Mouse (Mus musculus): ENCODE results near the gene Rsl1. TPM values are rescaled to one million over a fixed set of nuclear protein-coding genes. Genes with fewer than 3 reads are reported as not detected.
A peak's percentile ranks its signal among the peaks of the same experiment; 100 is the strongest.
"Not testable (repeated sequence)": the region's sequence is repeated elsewhere in the genome, so short reads cannot be mapped to it uniquely, and the experiment has no call there.

Rsl1 gene
- 5.1 and 5.2 TPM in 2 replicates for polyA plus RNA-seq (2014; fragmentation: Nextera tagmentation; extraction: Ambion mirVana)

DNA sequence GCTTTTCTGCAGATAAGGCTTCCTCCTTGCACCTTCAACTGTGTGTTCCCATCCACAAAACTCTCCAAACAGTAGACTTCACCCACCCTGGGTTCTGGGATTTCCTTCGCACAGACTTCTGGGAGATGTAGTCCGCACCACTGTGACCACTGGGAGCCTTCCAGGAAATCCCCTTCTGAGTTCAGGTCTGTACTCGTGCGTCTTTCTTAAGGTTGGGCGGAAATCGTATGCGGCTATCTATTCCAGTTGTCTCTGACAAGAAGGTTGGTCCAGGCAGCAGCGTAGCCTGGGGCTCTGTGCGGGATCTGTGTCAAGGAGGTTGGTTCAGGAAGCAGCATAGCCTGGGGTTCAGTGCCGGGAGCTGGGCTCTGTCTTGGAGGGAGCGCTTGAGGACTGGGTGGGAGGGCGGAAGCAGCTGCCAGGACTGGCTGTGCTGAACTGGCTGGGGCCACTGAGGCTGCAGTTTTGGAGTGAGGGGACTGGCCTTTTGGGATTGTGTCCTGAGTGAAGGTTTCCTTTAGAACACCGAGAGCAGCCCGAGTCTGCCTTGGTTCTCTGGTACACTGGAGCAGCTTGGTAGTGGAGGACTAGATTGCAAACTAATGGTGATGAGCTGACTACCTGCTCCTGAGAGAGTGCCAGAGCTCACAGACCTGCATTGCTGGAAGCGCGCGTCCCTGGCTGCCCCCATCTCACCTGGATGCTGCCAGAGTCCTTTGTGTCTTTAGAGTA lies at the start of gene Rsl1:
Gene Rsl1, plus strand, starts transcription at position 192 of the 732 bp plus-strand sequence.
- Histone ChIP-seq H3K4me2 (ENCODE audit: low read depth) (peak within 1 kb of the TSS; percentile 54), H3K4me3 (ENCODE audit: low read depth, low read length) (peak within 1 kb of the TSS; percentile 57), H3K9ac (ENCODE audit: low read length) (peak within 1 kb of the TSS; percentile 59)
- not testable (repeated sequence) for H3K9me3 ChIP-seq (ENCODE audit: control insufficient read depth, low read length); H3K27me3 ChIP-seq (ENCODE audit: control insufficient read depth, insufficient read depth, low read length); H3K27ac ChIP-seq (ENCODE audit: low read depth, low read length); H3K4me1 ChIP-seq (ENCODE audit: control insufficient read depth, insufficient read depth, low read length); H3K36me3 ChIP-seq (ENCODE audit: control insufficient read depth, insufficient read depth, low read length)
- ATAC-seq (ENCODE audit: insufficient read depth, low FRiP score, low TSS enrichment) = peak; percentile 98
- DNase-seq (ENCODE audit: low spot score) = peak; percentile 72
- under 1% methylated on average over 16 of the region's 17 CpGs for WGBS

DNA sequence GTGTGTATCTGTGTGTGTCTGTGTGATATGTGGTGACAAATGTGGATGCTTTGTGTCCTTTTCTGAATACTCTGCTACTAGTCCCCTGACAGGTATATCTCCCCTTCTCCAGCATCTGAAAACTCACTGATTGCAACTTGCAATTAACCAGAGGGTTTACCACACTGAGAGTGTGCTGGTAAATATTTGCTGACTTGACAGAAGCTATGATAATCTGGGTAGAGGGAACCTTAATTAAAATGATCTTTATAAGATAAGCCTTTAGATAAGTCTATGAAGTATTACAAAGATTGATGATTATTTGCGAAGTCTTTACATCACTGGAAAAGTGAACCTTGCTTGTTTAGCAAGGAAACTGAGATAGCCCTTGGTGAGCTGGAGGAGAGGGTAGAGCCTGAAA lies 48.5 kb upstream of the Rsl1 start:
- no peaks in the 10 kb centered on the region; the same call in 1 of the 2 replicates for H3K36me3 ChIP-seq (ENCODE audit: control insufficient read depth, insufficient read depth, low read length)
- no peak overlapping the region for H3K27ac ChIP-seq (ENCODE audit: low read depth, low read length)
- no peak overlapping the region for H3K9ac ChIP-seq (ENCODE audit: low read length)
- DNase-seq (ENCODE audit: low spot score) = no peak
- no peak for ATAC-seq (ENCODE audit: insufficient read depth, low FRiP score, low TSS enrichment)
- no peaks in the 10 kb centered on the region for H3K9me3 ChIP-seq (ENCODE audit: control insufficient read depth, low read length)
- H3K4me1 ChIP-seq (ENCODE audit: control insufficient read depth, insufficient read depth, low read length) = no peaks in the 10 kb centered on the region
- H3K4me2 ChIP-seq (ENCODE audit: low read depth) = no peak overlapping the region
- WGBS = 88% methylated on average over 1 of the region's 1 CpGs
- H3K4me3 ChIP-seq (ENCODE audit: low read depth, low read length) = no peak overlapping the region
- no peaks in the 10 kb centered on the region for H3K27me3 ChIP-seq (ENCODE audit: control insufficient read depth, insufficient read depth, low read length)

DNA sequence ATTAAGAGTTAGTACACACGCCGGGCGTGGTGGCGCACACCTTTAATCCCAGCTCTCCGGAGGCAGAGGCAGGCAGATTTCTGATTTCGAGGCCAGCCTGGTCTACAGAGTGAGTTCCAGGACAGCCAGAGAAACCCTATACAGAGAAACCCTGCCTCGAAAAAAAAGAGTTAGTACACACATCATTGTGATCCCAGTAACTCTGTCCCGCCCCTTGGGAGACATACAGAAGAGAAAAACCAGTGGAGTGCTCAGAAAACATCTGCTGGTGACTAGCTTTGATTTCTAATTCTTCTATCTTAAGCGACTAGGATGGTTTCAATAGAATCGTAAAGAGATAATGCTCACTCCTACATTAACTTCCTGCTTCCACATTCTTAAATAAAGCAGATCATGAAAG lies 45.5 kb upstream of the Rsl1 start:
- not testable (repeated sequence) for DNase-seq (ENCODE audit: low spot score); H3K4me1 ChIP-seq (ENCODE audit: control insufficient read depth, insufficient read depth, low read length); H3K9ac ChIP-seq (ENCODE audit: low read length); H3K27me3 ChIP-seq (ENCODE audit: control insufficient read depth, insufficient read depth, low read length); H3K36me3 ChIP-seq (ENCODE audit: control insufficient read depth, insufficient read depth, low read length); H3K4me2 ChIP-seq (ENCODE audit: low read depth); H3K4me3 ChIP-seq (ENCODE audit: low read depth, low read length); H3K9me3 ChIP-seq (ENCODE audit: control insufficient read depth, low read length); H3K27ac ChIP-seq (ENCODE audit: low read depth, low read length)
- WGBS = 78% methylated on average over 10 of the region's 10 CpGs
- ATAC-seq (ENCODE audit: insufficient read depth, low FRiP score, low TSS enrichment) = peak; percentile 14

DNA sequence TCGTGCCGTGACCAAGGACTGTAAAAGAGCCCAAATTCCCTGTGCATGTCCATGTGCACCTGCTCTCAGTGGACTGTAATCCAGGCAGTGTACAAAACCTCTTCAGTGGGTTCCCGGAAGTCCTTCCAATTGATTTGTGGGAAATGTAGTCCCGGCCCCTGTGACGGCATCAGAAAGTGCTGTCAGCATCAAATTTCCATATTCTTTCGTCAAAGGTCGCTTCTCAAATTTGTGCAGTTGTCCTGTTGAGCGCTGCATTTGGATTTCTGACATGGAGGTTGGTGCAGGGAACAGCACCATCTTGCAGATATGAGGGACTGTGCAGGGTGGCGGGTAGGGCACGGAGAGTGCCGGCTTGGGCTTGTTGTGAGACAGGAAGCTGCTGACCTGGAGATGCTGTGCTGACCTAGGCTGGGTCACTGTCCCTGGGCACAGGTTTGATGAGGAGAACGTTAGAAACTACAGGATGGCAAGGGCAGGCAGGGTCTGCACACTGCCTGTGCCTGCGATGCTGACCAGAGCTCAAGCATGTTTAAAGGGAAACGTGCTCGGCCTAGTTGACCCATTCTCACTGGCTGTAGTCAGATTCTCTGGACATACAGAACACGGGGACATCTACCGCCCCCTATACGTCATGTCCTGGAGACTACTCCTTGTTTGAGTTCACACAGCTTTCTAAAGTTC lies 44.8 kb upstream of the Rsl1 start:
- Histone ChIP-seq H3K27me3 (ENCODE audit: control insufficient read depth, insufficient read depth, low read length) (no peaks in the 10 kb centered on the region), H3K36me3 (ENCODE audit: control insufficient read depth, insufficient read depth, low read length) (no peaks in the 10 kb centered on the region; the same call in 1 of the 2 replicates), H3K9ac (ENCODE audit: low read length) (peak overlapping the region; percentile 78), H3K27ac (ENCODE audit: low read depth, low read length) (no peak overlapping the region), H3K9me3 (ENCODE audit: control insufficient read depth, low read length) (no peaks in the 10 kb centered on the region), H3K4me1 (ENCODE audit: control insufficient read depth, insufficient read depth, low read length) (no peaks in the 10 kb centered on the region), H3K4me3 (ENCODE audit: low read depth, low read length) (peak overlapping the region; percentile 69), H3K4me2 (ENCODE audit: low read depth) (peak overlapping the region; percentile 66)
- DNase-seq (ENCODE audit: low spot score) (peak; percentile 85), ATAC-seq (ENCODE audit: insufficient read depth, low FRiP score, low TSS enrichment) (peak; percentile 96)
- under 1% methylated on average over 18 of the region's 18 CpGs for WGBS

DNA sequence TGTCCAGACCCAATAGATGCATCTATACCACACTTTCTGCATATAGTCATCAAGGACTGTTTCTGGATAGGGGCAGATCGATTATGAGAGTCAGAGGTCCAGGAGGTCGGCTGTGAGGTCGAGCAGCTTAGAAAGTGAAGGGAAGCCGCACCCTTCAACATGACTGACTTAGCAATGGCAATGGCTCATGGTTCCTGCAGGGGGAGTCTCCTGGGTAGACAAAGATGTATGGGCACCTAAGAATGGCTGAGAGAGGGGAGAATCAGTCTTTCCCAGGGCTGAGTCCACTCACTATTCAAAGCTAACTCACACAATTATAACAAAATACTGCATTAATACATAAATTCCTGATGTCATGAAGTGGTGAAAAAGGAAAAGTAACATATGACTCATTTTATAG lies 6.9 kb upstream of the Rsl1 start:
- 65% methylated on average over 4 of the region's 4 CpGs for WGBS

DNA sequence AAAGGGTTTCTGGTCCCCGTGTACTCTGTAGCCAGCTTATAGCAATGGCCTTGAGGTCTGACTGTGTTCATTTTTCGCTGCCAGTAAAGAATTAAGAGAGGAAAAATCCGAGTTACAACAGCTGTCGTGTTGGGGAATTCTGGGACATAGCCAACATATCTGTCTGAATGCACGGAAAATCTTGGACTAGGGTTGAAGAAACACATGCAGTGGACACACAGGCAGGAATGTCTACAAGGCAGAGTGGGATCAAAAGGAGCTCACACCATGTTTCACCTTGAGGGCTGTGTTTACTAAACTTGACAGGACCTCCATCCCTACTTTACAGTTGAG lies 707 bp downstream of the Rsl1 start:
- no peak; the same call in 1 of the 2 replicates for ATAC-seq (ENCODE audit: insufficient read depth, low FRiP score, low TSS enrichment)
- Histone ChIP-seq H3K36me3 (ENCODE audit: control insufficient read depth, insufficient read depth, low read length) (no peaks in the 10 kb centered on the region), H3K4me3 (ENCODE audit: low read depth, low read length) (peak overlapping the region; percentile 57), H3K27ac (ENCODE audit: low read depth, low read length) (no peak overlapping the region), H3K9ac (ENCODE audit: low read length) (no peak overlapping the region), H3K4me2 (ENCODE audit: low read depth) (peak overlapping the region; percentile 54), H3K4me1 (ENCODE audit: control insufficient read depth, insufficient read depth, low read length) (no peaks in the 10 kb centered on the region), H3K27me3 (ENCODE audit: control insufficient read depth, insufficient read depth, low read length) (no peaks in the 10 kb centered on the region), H3K9me3 (ENCODE audit: control insufficient read depth, low read length) (no peaks in the 10 kb centered on the region)
- WGBS = 31% methylated on average over 5 of the region's 5 CpGs
- no peak for DNase-seq (ENCODE audit: low spot score)

More for the DNA sequence above, 6.9 kb upstream of the Rsl1 start:
- not testable (repeated sequence) for H3K36me3 ChIP-seq (ENCODE audit: control insufficient read depth, insufficient read depth, low read length); DNase-seq (ENCODE audit: low spot score); H3K27ac ChIP-seq (ENCODE audit: low read depth, low read length); H3K4me1 ChIP-seq (ENCODE audit: control insufficient read depth, insufficient read depth, low read length); H3K9ac ChIP-seq (ENCODE audit: low read length); H3K9me3 ChIP-seq (ENCODE audit: control insufficient read depth, low read length); H3K4me2 ChIP-seq (ENCODE audit: low read depth); ATAC-seq (ENCODE audit: insufficient read depth, low FRiP score, low TSS enrichment); H3K4me3 ChIP-seq (ENCODE audit: low read depth, low read length); H3K27me3 ChIP-seq (ENCODE audit: control insufficient read depth, insufficient read depth, low read length)

DNA sequence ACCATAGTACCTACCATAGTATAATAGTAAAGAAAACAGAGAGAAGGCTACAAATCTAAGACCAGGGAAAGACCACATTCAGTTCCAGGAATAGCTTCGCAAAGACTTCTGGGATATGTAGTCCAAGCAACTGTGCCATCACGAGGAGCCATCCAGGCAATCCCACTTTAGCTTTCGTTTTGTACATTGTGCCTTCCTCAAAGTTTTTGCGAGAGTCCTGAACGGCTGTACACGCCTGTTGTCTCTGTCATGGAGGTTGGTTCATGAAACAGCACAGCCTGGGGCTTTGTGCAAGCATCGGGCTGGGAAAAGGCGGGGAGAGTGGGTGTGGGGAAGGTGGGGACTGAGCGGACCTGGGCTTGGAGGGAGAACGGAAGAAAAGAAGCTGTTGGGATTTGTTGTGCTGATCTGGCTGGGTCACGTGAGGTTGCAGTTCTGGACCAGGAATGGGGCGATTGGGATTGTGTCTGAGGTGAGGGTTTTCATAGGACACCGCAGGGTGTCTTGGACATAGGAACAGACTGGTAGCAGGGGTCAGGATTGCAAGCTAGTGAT lies 21.4 kb downstream of the Rsl1 start, which contains the start of gene Zfp455:
Gene Zfp455, plus strand, starts transcription at position 167 of the 555 bp plus-strand sequence.
- no peaks in the 10 kb centered on the region for H3K36me3 ChIP-seq (ENCODE audit: control insufficient read depth, insufficient read depth, low read length)
- H3K4me3 ChIP-seq (ENCODE audit: low read depth, low read length) = peak within 1 kb of the TSS; percentile 44
- H3K9ac ChIP-seq (ENCODE audit: low read length) = peak within 1 kb of the TSS; percentile 55
- no peaks in the 10 kb centered on the region for H3K4me1 ChIP-seq (ENCODE audit: control insufficient read depth, insufficient read depth, low read length)
- H3K4me2 ChIP-seq (ENCODE audit: low read depth) = peak within 1 kb of the TSS; percentile 40
- DNase-seq (ENCODE audit: low spot score) = peak; percentile 63
- H3K9me3 ChIP-seq (ENCODE audit: control insufficient read depth, low read length) = no peaks in the 10 kb centered on the region
- no peaks in the 10 kb centered on the region for H3K27me3 ChIP-seq (ENCODE audit: control insufficient read depth, insufficient read depth, low read length)
- 3% methylated on average over 13 of the region's 13 CpGs for WGBS
- peak; percentile 88 for ATAC-seq (ENCODE audit: insufficient read depth, low FRiP score, low TSS enrichment)
- H3K27ac ChIP-seq (ENCODE audit: low read depth, low read length) = no peak within 1 kb of the TSS

DNA sequence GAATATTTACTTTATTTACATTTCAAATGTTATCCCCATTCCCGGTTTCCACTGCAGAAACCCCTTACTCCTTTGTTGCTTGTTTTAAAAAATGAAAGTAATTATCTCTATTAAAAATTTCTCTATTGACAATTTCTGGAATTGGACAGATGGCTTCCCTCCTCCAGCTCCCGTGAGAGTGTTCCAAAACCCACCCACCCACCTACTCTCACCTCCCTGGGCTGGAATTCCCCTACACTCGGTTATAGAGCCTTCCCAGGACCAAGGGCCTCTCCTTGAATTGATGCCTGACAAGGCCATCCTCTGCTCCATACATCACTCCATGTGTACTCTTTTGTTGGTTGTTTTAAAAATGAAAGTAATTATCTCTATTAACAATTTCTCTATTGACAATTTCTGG lies 28.7 kb downstream of the Rsl1 start:
- no peak for DNase-seq (ENCODE audit: low spot score)
- 81% methylated on average over 3 of the region's 3 CpGs for WGBS

More for the DNA sequence above, 28.7 kb downstream of the Rsl1 start:
- Histone ChIP-seq H3K27ac (ENCODE audit: low read depth, low read length) (no peak overlapping the region), H3K4me1 (ENCODE audit: control insufficient read depth, insufficient read depth, low read length) (no peaks in the 10 kb centered on the region), H3K9ac (ENCODE audit: low read length) (no peak overlapping the region), H3K9me3 (ENCODE audit: control insufficient read depth, low read length) (no peaks in the 10 kb centered on the region), H3K27me3 (ENCODE audit: control insufficient read depth, insufficient read depth, low read length) (no peaks in the 10 kb centered on the region), H3K4me2 (ENCODE audit: low read depth) (no peak overlapping the region), H3K36me3 (ENCODE audit: control insufficient read depth, insufficient read depth, low read length) (no peaks in the 10 kb centered on the region), H3K4me3 (ENCODE audit: low read depth, low read length) (no peak overlapping the region)
- no peak for ATAC-seq (ENCODE audit: insufficient read depth, low FRiP score, low TSS enrichment)
